Mouse (Mus musculus) left cerebral cortex, adult 18-20 months (tissue): ENCODE data around the gene Tent5c. TPM values are rescaled to one million over a fixed set of nuclear protein-coding genes. Genes with fewer than 3 reads are reported as not detected.

Experiments
- DNase-seq, 2 experiments: peaks; one replicate each; pipeline ENCODE4 v3.0.0; 2021 to 2022; ENCODE audit warnings: low spot score in 2 of 2, mixed read lengths in 1 of 2
- total RNA-seq, 2 experiments: library from RNA; stranded (reverse); gene quantifications; 2 replicates each; pipeline ENCODE4 v1.2.3; 2021

Gene Tent5c
- total RNA-seq, 2 experiments from 2014 or later: 2.3 to 3.2 TPM

GRCm38 (mm10) chr3:100488251-100489132 is 632 bp downstream of the Tent5c start:
- DNase-seq: peak; percentile 14 to 31

- no peak for DNase-seq
Observed at GRCm38 (mm10) chr3:100487046-100487445, 2.1 kb downstream of the Tent5c start.

GRCm38 (mm10) chr3:100485390-100486132 is 3.6 kb downstream of the Tent5c start:
- no peak for DNase-seq

- DNase-seq: no peak
Observed at GRCm38 (mm10) chr3:100482971-100483610, 6.0 kb downstream of the Tent5c start.

- no peak for DNase-seq
Observed at GRCm38 (mm10) chr3:100482324-100482911, 6.7 kb downstream of the Tent5c start.

- DNase-seq: no peak
Observed at GRCm38 (mm10) chr3:100480251-100481005, 8.7 kb downstream of the Tent5c start.

GRCm38 (mm10) chr3:100474950-100475472 is 14.1 kb downstream of the Tent5c start:
- DNase-seq: no peak

GRCm38 (mm10) chr3:100474536-100474935 is 14.6 kb downstream of the Tent5c start:
- no peak for DNase-seq

- DNase-seq: no peak
Observed at GRCm38 (mm10) chr3:100473146-100473545, 16.0 kb downstream of the Tent5c start.

- DNase-seq: no peak
Observed at GRCm38 (mm10) chr3:100470902-100471301, 18.2 kb downstream of the Tent5c start.

GRCm38 (mm10) chr3:100470101-100470500 is 19.0 kb downstream of the Tent5c start:
- no peak for DNase-seq

- DNase-seq: no peak
Observed at GRCm38 (mm10) chr3:100466551-100466950, 22.6 kb downstream of the Tent5c start.

- DNase-seq: no peak
Observed at GRCm38 (mm10) chr3:100464596-100464995, 24.5 kb downstream of the Tent5c start.

GRCm38 (mm10) chr3:100463959-100464265 is 25.2 kb downstream of the Tent5c start:
- no peak for DNase-seq

- DNase-seq: no peak
Observed at GRCm38 (mm10) chr3:100463160-100463958, 25.8 kb downstream of the Tent5c start.

GRCm38 (mm10) chr3:100462235-100463083 is 26.7 kb downstream of the Tent5c start:
- DNase-seq: no peak

- no peak for DNase-seq
Observed at GRCm38 (mm10) chr3:100460510-100460909, 28.6 kb downstream of the Tent5c start.

GRCm38 (mm10) chr3:100443798-100444500 is 45.2 kb downstream of the Tent5c start:
- DNase-seq: no peak
